Mouse (Mus musculus) WW6 (cell line): ENCODE data around the gene Pknox2.
A peak's percentile ranks its signal among the peaks of the same experiment; 100 is the strongest.

ENCODE experiments used
- DNase-seq: peaks from one replicate; pipeline ENCODE4 v3.0.0-alpha.2; 2013; ENCODE audit warnings: low read depth, low spot score

Pknox2 gene

GRCm38 (mm10) chr9:36883569-36883968, 263.6 kb downstream of the Pknox2 start:
- DNase-seq = no peak

- no peak for DNase-seq
These were observed 265.0 kb downstream of the Pknox2 start for GRCm38 (mm10) chr9:36882034-36882745.

GRCm38 (mm10) chr9:36881615-36882014, 265.6 kb downstream of the Pknox2 start:
- no peak for DNase-seq

- DNase-seq = no peak
These were observed 270.4 kb downstream of the Pknox2 start for GRCm38 (mm10) chr9:36876787-36877186.

- DNase-seq = no peak
These were observed 270.9 kb downstream of the Pknox2 start for GRCm38 (mm10) chr9:36876313-36876712.

GRCm38 (mm10) chr9:36873796-36874195, 273.4 kb downstream of the Pknox2 start:
- DNase-seq = no peak

GRCm38 (mm10) chr9:36870263-36870662, 276.9 kb downstream of the Pknox2 start:
- DNase-seq = no peak

GRCm38 (mm10) chr9:36868662-36869061, 278.5 kb downstream of the Pknox2 start:
- no peak for DNase-seq

- DNase-seq = no peak
These were observed 282.1 kb downstream of the Pknox2 start for GRCm38 (mm10) chr9:36864862-36865813.

DNA sequence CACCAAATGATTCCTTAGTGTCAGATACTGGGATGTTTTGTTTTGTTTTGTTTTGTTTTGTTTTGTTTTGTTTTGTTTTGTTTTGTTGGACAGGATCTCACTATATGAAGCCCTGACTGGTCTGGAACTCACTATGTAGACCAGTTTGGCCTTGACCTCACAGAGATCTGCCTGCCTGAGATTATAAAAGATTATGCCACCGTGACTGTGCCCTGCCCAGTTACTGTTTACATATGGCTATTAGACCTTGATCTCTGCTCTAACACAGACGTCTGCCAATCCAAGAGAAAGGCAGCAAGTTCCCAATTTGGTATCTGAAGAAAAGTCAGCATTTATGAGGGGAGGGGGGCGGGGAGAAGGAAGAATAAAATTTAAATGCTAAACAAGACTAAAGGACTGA, 283.5 kb downstream of the Pknox2 start:
- no peak for DNase-seq

- no peak for DNase-seq
These were observed 284.6 kb downstream of the Pknox2 start for GRCm38 (mm10) chr9:36862576-36862975.

DNA sequence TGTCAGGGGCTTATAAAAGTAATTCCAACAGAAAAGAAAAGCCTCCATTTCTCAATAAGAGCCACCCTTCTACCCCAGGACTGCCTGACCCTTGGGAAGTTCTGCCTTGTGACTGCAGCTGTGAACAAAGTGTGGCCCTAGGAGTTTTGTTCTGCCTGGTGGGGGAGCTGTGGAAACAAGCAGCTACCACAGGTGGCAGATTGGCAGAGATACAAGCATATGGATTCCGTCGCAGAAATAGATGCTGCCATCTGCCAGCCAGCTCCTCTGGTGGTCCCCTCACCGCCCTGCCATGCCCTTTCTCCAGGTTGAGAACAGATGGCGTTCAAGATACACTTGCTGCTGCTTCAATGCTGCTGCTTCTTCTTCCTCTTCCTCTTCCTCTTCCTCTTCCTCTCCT, 288.5 kb downstream of the Pknox2 start:
- no peak for DNase-seq

- peak; percentile 16 for DNase-seq
These were observed 289.6 kb downstream of the Pknox2 start for GRCm38 (mm10) chr9:36857476-36858117.

DNA sequence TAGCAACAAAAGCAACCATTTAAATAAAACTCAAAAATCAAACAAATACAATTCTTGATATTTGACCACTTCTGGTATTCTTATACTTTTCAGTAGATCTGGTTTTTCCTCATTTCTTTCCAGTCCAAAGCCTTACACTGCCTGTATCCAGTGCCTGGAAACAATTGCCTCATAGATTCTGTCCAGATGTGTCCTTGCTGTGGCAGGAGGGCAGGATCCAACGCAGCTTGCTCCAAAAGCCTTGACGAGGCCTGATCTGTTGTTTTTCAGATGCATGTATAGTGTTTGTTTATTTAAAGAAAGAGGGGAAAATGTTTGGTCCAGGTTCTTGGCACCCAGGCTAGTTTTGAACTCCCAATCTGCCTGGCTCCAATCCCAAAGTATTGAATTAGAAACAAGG, 290.9 kb downstream of the Pknox2 start:
- DNase-seq = no peak

DNA sequence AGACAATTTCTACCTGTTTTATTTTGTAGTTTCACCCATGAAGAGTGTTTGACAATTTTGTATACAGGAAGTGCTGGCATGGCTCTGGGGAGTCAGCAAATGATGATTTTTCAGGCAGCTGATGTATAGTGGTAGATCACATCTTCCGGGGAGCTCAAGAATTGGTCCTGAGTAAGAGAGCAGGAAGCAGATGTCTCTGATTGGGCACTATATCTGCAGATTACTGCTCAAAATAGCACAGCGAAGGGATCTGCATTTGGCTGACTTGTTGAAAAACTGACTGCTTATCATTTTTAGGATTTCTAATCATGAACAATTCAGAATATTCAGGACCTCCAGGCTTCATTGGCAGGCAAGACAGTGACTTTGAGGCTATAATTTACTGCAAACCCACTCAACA, 295.0 kb downstream of the Pknox2 start:
- no peak for DNase-seq

DNA sequence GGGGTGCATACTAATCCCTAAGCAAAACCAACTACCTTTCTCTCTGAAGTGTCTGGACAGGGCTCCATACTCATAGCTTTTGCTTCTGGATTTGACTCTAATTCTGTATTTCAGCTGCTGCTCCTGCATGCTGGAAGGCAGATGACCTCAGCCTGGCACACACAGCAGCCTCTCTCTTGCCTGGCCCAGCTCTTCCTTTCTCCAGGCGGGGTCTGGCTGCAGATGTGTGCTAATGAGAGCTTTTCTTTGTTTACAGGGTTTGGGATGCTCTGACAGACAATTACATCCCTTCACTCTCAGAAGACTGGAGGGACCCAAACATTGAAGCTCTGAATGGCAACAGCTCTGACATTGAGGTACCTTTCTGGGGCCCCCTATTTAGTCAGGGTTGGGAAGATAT, 297.1 kb downstream of the Pknox2 start:
- DNase-seq = no peak

- no peak for DNase-seq
These were observed 298.5 kb downstream of the Pknox2 start for GRCm38 (mm10) chr9:36848661-36849060.

DNA sequence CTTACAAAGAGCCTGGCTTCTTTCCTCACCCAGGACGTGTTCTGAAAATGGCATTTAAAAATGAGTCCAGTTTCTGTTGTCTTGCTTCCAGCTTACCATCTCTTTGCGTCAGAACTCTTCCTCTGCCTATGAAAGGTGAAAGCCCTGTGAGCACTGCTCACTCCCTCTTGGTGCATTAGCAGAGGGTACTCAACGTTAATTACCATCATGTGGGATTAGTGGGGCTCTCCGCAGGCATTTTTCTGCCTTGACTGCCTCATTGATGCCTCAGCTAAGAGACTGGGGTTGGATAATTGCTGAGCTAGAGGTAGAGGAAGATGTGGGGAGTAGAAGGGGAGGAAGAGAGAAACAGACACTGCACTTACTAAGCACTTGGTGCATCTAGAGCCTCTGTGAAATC, 300.9 kb downstream of the Pknox2 start:
- DNase-seq = no peak
